Mouse (Mus musculus) kidney, adult 11 months (tissue): ENCODE data around the gene Glrb.

Experiments
- DNase-seq: peaks from one replicate; pipeline ENCODE4 v3.0.0; 2022

Glrb gene

GRCm38 (mm10) chr3:80913111-80913778 lies at the start of gene Glrb:
Gene Glrb (minus strand): TSS chr3:80913660.
- DNase-seq = no peak

GRCm38 (mm10) chr3:80959965-80960364 lies 46.5 kb upstream of the Glrb start:
- no peak for DNase-seq

GRCm38 (mm10) chr3:80958591-80958990 lies 45.1 kb upstream of the Glrb start:
- peak; percentile 43 for DNase-seq

GRCm38 (mm10) chr3:80913779-80914284 lies 372 bp upstream of the Glrb start:
- no peak for DNase-seq

- DNase-seq = no peak
Observed at GRCm38 (mm10) chr3:80894745-80895480, 18.5 kb downstream of the Glrb start.

- DNase-seq = no peak
Observed at GRCm38 (mm10) chr3:80894328-80894727, 19.1 kb downstream of the Glrb start.

- no peak for DNase-seq
Observed at GRCm38 (mm10) chr3:80893055-80893690, 20.3 kb downstream of the Glrb start.

GRCm38 (mm10) chr3:80891087-80891486 lies 22.4 kb downstream of the Glrb start:
- no peak for DNase-seq

GRCm38 (mm10) chr3:80885174-80885573 lies 28.3 kb downstream of the Glrb start:
- DNase-seq = no peak

GRCm38 (mm10) chr3:80883601-80884000 lies 29.9 kb downstream of the Glrb start:
- no peak for DNase-seq

- DNase-seq = no peak
Observed at GRCm38 (mm10) chr3:80880660-80881293, 32.7 kb downstream of the Glrb start.

- no peak for DNase-seq
Observed at GRCm38 (mm10) chr3:80878571-80878970, 34.9 kb downstream of the Glrb start.

- no peak for DNase-seq
Observed at GRCm38 (mm10) chr3:80874690-80875353, 38.6 kb downstream of the Glrb start.

GRCm38 (mm10) chr3:80874081-80874480 lies 39.4 kb downstream of the Glrb start:
- no peak for DNase-seq

- no peak for DNase-seq
Observed at GRCm38 (mm10) chr3:80871472-80872171, 41.8 kb downstream of the Glrb start.

- DNase-seq = no peak
Observed at GRCm38 (mm10) chr3:80867328-80867727, 46.1 kb downstream of the Glrb start.

GRCm38 (mm10) chr3:80852912-80853507 lies 60.5 kb downstream of the Glrb start:
- DNase-seq = no peak

- DNase-seq = no peak
Observed at GRCm38 (mm10) chr3:80850947-80851346, 62.5 kb downstream of the Glrb start.

GRCm38 (mm10) chr3:80845634-80846033 lies 67.8 kb downstream of the Glrb start:
- DNase-seq = no peak

- DNase-seq = no peak
Observed at GRCm38 (mm10) chr3:80839845-80840244, 73.6 kb downstream of the Glrb start.

GRCm38 (mm10) chr3:80837583-80837982 lies 75.9 kb downstream of the Glrb start:
- no peak for DNase-seq

- no peak for DNase-seq
Observed at GRCm38 (mm10) chr3:80823975-80824374, 89.5 kb downstream of the Glrb start.
